Mouse (Mus musculus): ENCODE measurements at regions not wholly inside any gene's neighbourhood (a gene's known extent, or its start where the extent isn't known, plus 50 kb on each side); places are given as distances from the start of the nearest gene placed in this dataset.
"Not testable (repeated sequence)": the region's sequence is repeated elsewhere in the genome, so short reads cannot be mapped to it uniquely, and the experiment has no call there.

GRCm38 (mm10) chr13:52275675-52276074, 255.4 kb downstream of the Diras2 start:
- DNase-seq: peak; percentile 66

DNA sequence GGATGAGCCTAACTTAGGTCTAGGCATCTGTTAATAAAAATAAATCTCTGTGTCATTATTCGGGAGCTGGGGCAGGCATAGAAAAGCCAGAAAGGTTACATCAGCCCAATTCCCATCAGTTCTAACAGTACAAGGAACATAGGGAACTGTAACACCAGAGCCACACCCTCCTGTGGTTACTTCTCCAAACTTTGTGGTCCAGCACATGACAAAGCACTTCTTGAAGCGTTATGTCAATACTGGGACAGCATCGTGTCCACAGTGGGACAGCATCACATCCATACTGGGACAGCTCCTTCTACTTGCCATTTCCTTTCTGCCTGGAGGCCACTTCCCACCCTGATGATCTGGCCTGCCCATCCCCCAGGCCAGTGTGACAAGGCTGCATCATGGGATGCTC, 253.9 kb downstream of the Diras2 start:
- DNase-seq: no peak

DNA sequence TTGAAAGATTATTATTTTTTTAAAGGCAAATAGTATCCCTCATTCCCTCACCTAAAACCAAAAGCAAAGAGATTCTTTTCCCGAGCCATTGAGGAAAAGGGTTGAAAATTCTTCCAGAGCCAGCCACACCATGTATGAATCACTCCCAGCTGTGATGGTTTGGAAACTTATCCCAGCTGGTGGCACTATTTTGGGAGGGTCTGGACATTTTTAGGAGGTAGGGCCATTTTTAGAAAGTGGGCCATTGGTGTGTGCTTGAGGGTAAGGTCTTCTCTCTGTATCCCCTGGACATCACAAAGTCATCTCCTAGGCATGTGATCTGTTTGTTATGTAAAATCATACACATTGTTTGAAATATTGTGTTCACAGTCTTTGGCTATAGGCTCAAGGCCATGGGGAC, 252.2 kb downstream of the Diras2 start:
- no peak for DNase-seq

GRCm38 (mm10) chr13:52279281-52279969, 251.7 kb downstream of the Diras2 start:
- no peak for DNase-seq

DNA sequence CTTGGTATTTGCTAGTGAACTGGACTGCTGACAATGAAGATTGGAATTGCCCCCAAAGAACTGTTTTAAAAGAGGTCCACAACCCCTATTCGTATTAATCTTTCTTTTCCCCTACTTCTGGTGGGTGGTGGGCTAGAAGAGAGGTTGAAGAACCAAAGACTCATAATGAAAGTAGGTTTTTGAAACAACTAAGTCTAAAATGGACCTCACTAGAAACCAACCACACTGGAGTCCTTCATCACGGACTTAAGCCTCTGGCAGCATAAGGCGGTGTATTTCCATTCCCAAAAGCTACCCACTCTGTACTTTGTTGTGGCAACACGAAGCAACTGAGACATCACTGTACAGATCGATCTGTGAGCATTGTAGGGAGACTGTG, 251.1 kb downstream of the Diras2 start:
- DNase-seq: no peak

GRCm38 (mm10) chr13:52281271-52281670, 249.8 kb downstream of the Diras2 start:
- no peak for DNase-seq

DNA sequence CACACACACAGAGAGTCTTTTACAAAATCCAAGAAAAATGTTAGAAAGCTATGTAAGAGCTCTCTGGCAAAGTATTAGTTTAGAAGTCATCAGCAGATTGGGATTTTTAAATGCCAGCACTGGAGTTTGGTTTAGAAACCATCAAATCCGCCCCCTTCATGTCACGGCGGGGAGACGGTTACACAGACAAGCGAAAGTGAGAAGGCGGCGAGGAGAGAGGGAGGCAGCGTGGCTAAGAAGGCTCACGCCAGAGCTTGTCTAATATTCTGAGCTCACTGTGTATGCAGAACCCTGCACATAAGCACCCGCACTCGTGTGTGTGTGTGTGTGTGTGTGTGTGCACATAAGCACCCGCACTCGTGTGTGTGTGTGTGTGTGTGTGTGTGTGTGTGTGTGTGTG, 248.6 kb downstream of the Diras2 start:
- no peak for DNase-seq

DNA sequence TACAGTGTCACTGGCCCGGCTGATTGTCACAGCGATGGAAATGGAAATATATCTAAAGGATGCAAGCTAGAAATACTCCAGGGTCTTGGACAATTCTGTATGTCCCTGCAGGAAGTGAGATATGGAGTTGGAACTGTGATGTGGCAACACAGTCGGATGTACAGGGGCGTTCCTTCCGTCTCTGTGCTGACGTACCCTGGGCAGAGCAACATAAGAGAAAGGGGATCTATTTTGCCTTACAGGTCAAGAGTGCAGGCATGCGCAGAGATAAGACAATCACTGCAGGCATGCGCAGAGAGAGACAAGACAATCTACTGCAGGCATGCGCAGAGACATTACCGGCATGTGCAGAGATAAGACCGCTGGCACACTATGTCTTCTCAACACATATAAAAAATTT, 247.6 kb downstream of the Diras2 start:
- DNase-seq: no peak

GRCm38 (mm10) chr13:52284026-52284801, 246.9 kb downstream of the Diras2 start:
- DNase-seq: no peak

DNA sequence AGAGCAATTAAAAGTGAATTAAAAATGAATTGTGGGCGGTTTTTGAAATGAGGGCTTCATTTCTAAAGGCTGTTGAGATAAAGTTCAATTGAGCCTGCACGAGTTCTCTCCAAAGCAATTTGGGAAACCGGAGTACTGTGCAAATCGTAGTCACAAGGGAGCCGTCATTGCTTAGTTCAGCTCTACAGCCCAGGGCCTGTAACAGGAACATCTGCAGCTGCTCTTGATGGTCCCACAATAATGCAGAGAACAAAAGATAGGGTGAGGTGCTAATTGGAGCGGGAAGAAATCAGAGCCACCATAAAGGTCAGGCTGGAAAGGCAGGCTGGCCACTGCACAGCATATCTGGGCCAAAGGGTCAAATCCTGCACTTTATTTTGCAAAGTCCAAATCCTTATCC, 242.7 kb downstream of the Diras2 start:
- DNase-seq: no peak

DNA sequence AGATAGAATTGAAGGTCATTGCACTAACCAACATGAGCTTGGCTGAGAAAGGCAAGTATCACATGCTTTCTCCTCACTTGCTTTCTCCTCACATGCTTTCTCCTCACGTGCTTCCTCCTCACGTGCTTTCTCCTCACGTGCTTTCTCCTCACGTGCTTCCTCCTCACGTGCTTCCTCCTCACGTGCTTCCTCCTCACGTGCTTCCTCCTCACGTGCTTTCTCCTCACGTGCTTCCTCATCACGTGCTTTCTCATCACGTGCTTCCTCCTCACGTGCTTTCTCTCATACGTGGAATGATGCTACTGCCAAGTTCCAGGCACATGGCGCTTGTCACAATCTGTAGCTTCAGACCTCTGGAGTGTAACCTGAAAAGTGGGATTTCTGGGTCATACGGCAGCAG, 235.2 kb downstream of the Diras2 start:
- no peak for DNase-seq

GRCm38 (mm10) chr13:52296541-52297276, 234.4 kb downstream of the Diras2 start:
- no peak for DNase-seq

GRCm38 (mm10) chr13:52297277-52297623, 233.8 kb downstream of the Diras2 start:
- no peak for DNase-seq

DNA sequence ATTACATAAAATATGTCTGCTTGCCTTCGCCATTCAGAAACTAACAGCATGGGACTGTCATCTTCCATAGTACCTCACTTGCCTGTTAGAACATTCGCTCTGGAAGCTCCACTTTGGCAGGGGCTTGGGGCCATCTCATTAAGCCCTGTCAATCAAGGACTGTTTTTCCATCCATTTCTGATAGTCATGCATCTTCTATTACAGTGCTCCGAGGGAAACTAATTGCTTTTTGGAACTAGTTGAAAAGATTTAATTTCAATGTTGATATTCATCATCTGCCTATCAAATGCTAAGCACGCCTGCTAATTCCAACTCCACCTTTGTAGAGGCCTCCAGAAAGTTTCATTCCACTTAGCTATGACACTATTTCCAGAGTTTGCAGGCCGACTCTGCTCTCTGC, 232.7 kb downstream of the Diras2 start:
- no peak for DNase-seq

DNA sequence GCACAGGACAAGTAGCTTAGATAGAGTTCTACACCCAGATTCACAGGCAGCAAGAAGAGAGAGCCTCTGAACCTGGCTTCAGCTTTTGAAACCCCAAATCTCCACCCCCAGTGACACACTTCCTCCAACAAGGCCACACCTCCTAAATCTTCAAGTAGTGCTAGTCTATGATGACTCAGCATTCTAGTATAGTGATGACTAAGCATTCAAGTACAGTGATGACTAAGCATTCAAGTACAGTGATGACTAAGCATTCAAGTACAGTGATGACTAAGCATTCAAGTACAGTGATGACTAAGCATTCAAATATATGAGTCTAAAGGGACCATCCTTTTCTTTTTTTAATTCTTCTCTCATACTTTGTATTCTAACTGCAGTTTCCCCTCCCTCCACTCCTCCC, 225.8 kb downstream of the Diras2 start:
- not testable (repeated sequence) for DNase-seq

- peak; percentile 8 for DNase-seq
Measured at GRCm38 (mm10) chr13:52306783-52307440, 224.2 kb downstream of the Diras2 start.

DNA sequence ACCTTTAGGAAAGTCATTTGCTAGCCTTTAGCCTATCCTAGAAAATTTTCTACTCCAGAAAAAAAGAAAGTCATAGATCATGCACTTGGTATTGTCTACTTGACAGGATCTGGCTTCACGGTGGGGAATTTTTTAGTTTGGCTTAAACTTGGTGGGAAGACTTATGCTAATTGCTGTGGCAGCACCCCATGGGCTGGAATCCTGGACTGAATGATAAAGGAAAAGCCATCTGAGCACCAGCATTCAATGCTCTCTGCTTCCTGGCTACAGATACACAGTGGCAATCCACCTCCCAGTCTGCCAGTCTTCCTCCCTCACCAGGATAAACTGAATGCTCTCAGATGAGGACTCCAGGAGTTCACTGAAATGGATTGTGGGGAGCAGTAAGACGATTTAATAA, 220.1 kb downstream of the Diras2 start:
- no peak for DNase-seq

DNA sequence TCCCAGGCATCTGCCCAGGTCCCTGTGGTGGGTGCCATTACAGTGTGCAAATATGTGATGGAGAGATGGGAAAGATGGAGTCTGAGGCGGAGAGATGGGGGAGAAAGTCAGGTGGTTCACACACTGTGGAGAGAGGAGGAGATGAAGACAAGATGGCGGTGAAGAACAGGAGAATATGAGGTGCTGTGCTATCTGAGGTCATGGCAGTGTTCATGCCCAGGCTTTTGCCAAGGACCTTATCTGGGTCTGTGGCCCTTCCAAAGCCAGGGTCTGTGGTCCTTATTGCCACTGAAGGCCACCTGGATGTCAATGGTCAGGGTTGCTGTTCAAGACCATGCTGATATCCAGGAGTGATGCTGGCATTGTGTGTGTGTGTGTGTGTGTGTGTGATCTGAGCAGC, 212.8 kb downstream of the Diras2 start:
- no peak for DNase-seq

DNA sequence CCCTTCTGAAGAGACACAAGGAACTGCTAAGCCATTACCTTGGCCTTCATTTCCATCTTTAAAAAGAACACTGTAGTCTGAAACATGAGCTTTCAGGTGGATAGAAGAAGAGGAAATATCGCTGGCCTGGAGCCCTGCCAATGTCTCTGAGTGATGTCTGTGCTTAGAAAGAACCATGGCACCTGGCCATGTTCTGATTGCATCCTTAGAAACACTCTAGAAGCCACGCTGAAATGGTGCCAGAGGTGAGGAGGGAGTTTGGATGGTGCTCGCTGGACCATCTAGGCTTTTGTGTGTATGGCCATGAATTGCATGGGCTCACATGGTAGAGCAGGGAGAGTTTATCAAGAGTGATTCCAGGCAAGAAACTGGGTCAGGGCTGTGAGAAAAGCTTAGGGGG, 207.4 kb downstream of the Diras2 start:
- no peak for DNase-seq

GRCm38 (mm10) chr13:52324378-52324777, 206.7 kb downstream of the Diras2 start:
- DNase-seq: not testable (repeated sequence)

DNA sequence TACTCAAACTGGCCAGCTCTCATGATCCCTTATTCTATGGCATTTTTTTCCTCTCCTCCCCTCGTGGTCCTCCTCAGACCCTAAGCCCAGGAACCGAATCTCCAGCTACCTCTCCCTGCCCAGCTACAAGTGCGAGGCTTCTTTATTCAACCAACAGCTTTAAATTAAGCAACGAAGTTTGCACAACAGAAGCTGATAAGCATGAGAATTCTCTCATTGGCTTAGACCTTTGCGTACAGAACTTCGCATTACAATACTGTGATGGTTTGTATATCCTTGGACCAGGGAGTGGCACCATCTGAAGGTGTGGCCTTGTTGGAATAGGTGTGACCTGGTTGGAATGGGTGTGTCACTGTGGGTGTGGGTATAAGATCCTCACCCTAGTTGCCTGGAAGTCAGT, 205.4 kb downstream of the Diras2 start:
- DNase-seq: not testable (repeated sequence)

DNA sequence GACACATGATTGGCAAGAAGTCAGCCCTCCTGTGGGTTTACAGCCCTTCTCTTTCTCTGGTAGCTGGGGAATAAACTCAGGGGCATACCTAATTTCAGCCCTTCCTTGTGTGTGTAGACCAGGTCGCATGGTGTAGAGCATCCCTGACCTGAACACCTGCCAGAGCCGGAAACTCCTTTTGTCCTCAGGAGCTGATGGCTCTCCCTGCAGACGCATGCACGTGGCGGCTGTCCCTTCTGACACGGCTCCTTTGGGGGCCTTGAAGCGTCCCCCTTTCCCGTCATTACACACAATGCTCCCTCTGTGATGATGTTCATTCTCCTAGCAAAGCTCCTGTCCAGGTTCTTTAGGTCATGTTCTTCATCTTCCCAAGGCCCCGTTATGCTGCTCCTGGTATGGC, 203.3 kb downstream of the Diras2 start:
- DNase-seq: no peak

DNA sequence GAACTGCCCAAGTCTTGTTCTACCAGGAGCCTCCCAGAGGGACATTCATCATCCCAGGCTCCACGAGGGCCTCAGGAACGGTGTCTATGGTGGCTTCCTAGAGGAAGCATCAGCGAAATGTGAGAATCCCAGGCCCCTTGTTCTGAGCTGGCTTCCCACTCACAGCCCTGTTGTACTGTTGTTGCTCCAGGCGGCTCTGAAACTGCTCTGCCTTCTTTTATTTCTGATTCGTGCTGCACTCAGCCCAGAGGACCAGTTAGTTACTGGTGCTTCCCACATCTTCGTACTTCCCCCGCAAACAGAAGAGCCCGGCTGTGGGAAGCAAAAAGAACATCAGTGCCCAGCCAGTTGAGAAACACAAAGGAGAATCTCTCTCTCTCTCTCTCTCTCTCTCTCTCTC, 202.3 kb downstream of the Diras2 start:
- no peak for DNase-seq

Measured in adrenal gland, postnatal 10 days (tissue).